30 mouse cellular contexts compared by ENCODE assay signal in genomic region chr13:81861886-81862600, GRCm38 (mm10).
DNase-seq lines count a peak whose midpoint lies in the region; ATAC-seq and TF ChIP-seq lines count a peak whose summit lies in the region.
"Had no signal": no experiment of that assay in that cellular context is flagged by ENCODE, and none has a peak within 500 bp of the region (broad histone marks: within the 10 kb centered on the region; RNA-seq: fewer than 3 reads in every experiment).

No protein-coding gene starts in this region.

- peak; percentile 57 for DNase-seq in left cerebral cortex, adult 11 months (ENCODE audit: low spot score)
- no peak for DNase-seq in left cerebral cortex, postnatal 4 days
- DNase-seq in left cerebral cortex, postnatal 14 days (ENCODE audit: low spot score in 2 of 2), result peak; percentile 25 to 45
- no peak for DNase-seq in kidney, adult 9 months
- DNase-seq: adrenal gland, postnatal 10 days; cerebellum, adult 11 months; cerebellum, adult 9-10 months; cerebellum, postnatal 36 days; gastrocnemius, postnatal 14 days; heart, postnatal 36 days; kidney, adult 2 months; kidney, postnatal 4 days; liver; lung, adult 2 months; lung, postnatal 10 days; midbrain, embryonic 14.5 days had no signal

- TF ChIP-seq CTCF in cortical plate, adult 2 months (IDR thresholded peaks at IDR 0.05; ENCODE audit: extremely low read depth, insufficient read depth, low read length), result no peak

- intact Hi-C loops in left cerebral cortex, postnatal 4 days (cut with DNase I), result no loop called here
- intact Hi-C loops in left cerebral cortex, postnatal 14 days (cut with DNase I), result no loop called here

- H3K4me2 ChIP-seq in forebrain, embryonic 16.5 days (ENCODE audit: low read length), result no peak overlapping the region
- H3K4me2 ChIP-seq: embryonic facial prominence, embryonic 13.5 days; heart, embryonic 15.5 days; hindbrain, embryonic 12.5 days; intestine, embryonic 15.5 days had no signal

- H3K36me3 ChIP-seq in forebrain, embryonic 16.5 days (ENCODE audit: control insufficient read depth, insufficient read depth), result no peaks in the 10 kb centered on the region
- H3K36me3 ChIP-seq: embryonic facial prominence, embryonic 13.5 days; forebrain, embryonic 10.5 days; heart, embryonic 10.5 days; heart, embryonic 15.5 days; hindbrain, embryonic 12.5 days; intestine, embryonic 15.5 days had no signal

- no peaks in the 10 kb centered on the region for H3K27me3 ChIP-seq in forebrain, embryonic 16.5 days (replicated peaks; ENCODE audit: control insufficient read depth, insufficient read depth, low read length)
- H3K27me3 ChIP-seq: CH12.LX; embryonic facial prominence, embryonic 13.5 days; heart, embryonic 15.5 days; hindbrain, embryonic 12.5 days; intestine, embryonic 15.5 days had no signal

- H3K4me3 ChIP-seq in cortical plate, adult 2 months (ENCODE audit: insufficient read depth, low read length), result no peak overlapping the region
- H3K4me3 ChIP-seq in forebrain, embryonic 16.5 days (replicated peaks; ENCODE audit: low read length), result no peak overlapping the region
- H3K4me3 ChIP-seq: embryonic facial prominence, embryonic 13.5 days; forebrain, embryonic 10.5 days; heart, embryonic 10.5 days; heart, embryonic 15.5 days; hindbrain, embryonic 12.5 days; intestine, embryonic 15.5 days had no signal

- no peaks in the 10 kb centered on the region; the same call in 1 of the 2 replicates for H3K4me1 ChIP-seq in cortical plate, adult 2 months (ENCODE audit: control insufficient read depth, insufficient read depth, low read length)
- H3K4me1 ChIP-seq in forebrain, embryonic 16.5 days (replicated peaks; ENCODE audit: control insufficient read depth, insufficient read depth, low read length), result no peaks in the 10 kb centered on the region
- H3K4me1 ChIP-seq: embryonic facial prominence, embryonic 13.5 days; forebrain, embryonic 10.5 days; heart, embryonic 10.5 days; hindbrain, embryonic 12.5 days; intestine, embryonic 15.5 days had no signal

- H3K9ac ChIP-seq in forebrain, embryonic 16.5 days (replicated peaks; ENCODE audit: low read depth, low read length), result no peak overlapping the region
- H3K9ac ChIP-seq: embryonic facial prominence, embryonic 13.5 days; heart, embryonic 15.5 days; hindbrain, embryonic 12.5 days; intestine, embryonic 15.5 days; liver, embryonic 14.5 days had no signal

- WGBS in forebrain, embryonic 16.5 days, result 85% methylated on average over 5 of the region's 5 CpGs

- no peak for ATAC-seq in forebrain, embryonic 16.5 days
- ATAC-seq: activated CD4-positive, CD25-positive, alpha-beta regulatory T cell, adult 4 months; hindbrain, postnatal 0 days; intestine, embryonic 15.5 days had no signal

- no peak for TF ChIP-seq POLR2A in cortical plate, adult 2 months (IDR thresholded peaks at IDR 0.05; ENCODE audit: extremely low read depth, insufficient read depth, low read length)

- H3K9me3 ChIP-seq in forebrain, embryonic 16.5 days (ENCODE audit: control insufficient read depth, low read length), result no peaks in the 10 kb centered on the region
- H3K9me3 ChIP-seq: embryonic facial prominence, embryonic 13.5 days; forebrain, embryonic 10.5 days; heart, embryonic 10.5 days; heart, embryonic 15.5 days; hindbrain, embryonic 12.5 days; intestine, embryonic 15.5 days had no signal

- H3K27ac ChIP-seq in cortical plate, adult 2 months (ENCODE audit: insufficient read depth, low read length), result 0 out of 2 replicates have a peak overlapping the region, but pooled peaks have one; percentile 37
- no peak overlapping the region for H3K27ac ChIP-seq in forebrain, embryonic 16.5 days (ENCODE audit: low read length)
- H3K27ac ChIP-seq: embryonic facial prominence, embryonic 13.5 days; forebrain, embryonic 10.5 days; heart, embryonic 10.5 days; heart, embryonic 15.5 days; hindbrain, embryonic 12.5 days; hindbrain, postnatal 0 days; intestine, embryonic 15.5 days; kidney, postnatal 0 days; liver, embryonic 14.5 days; macrophage had no signal

Comparison
In these comparisons a context has a peak if more than half of its experiments do, and no peak if none do; other contexts are left out.
1. DNase-seq: peak in left cerebral cortex, adult 11 months (single experiment) and left cerebral cortex, postnatal 14 days (2 of 2); none in left cerebral cortex, postnatal 4 days (single experiment) and kidney, adult 9 months (single experiment).